Mouse (Mus musculus): ENCODE results near the gene Bicc1.

- TF ChIP-seq POLR2A (IDR thresholded peaks at IDR 0.05; ENCODE audit: control insufficient read depth, low read depth, low read length) (no peak), CTCF (IDR thresholded peaks at IDR 0.05; ENCODE audit: control insufficient read depth, insufficient read depth, insufficient replicate concordance, low read depth, low read length) (no peak)
These were observed 100.8 kb downstream of the Bicc1 start for GRCm38 (mm10) chr10:71058616-71059247.
